Mouse (Mus musculus): ENCODE measurements around the gene Iqcf5.

DNA sequence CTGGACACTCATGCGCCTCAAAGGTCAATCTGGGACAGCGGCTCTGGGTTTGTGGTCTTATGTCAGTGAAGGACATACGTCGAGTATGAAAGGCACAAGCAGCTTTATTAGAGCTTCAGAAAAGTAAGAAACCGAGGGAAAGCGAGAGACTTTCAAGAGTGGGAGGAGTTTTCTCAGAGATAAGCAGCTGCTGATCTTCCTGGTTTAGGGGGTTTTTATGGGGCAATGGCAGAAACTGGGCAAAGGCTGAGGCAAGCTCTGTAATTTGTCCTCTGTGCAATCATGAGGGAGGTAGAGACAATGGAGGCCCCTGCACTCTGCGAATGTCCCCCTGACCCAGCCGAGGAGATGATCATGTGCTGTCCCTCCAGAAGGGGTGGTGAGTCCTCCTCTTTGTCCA, 5.5 kb downstream of the Iqcf5 start:
- TF ChIP-seq CTCF (IDR thresholded peaks at IDR 0.05; ENCODE audit: control insufficient read depth, insufficient read depth, insufficient read length) = no peak
- no peak for TF ChIP-seq CEBPB (IDR thresholded peaks at IDR 0.05; ENCODE audit: low read depth)
- TF ChIP-seq MYOD1 (IDR thresholded peaks at IDR 0.05; ENCODE audit: control insufficient read depth, insufficient read length, low read depth) = no peak
- TF ChIP-seq USF1 (IDR thresholded peaks at IDR 0.05; ENCODE audit: low read depth) = no peak

Data from C2C12 (cell line).